Mouse (Mus musculus) A20 (cell line): ENCODE data around the gene Dlgap4.
"Not testable (repeated sequence)": the region's sequence is repeated elsewhere in the genome, so short reads cannot be mapped to it uniquely, and the experiment has no call there.

ENCODE experiments used
- DNase-seq: peaks from one replicate; pipeline ENCODE4 v3.0.0-alpha.2; 2011; ENCODE audit warnings: low read depth, low spot score

Gene Dlgap4

DNA sequence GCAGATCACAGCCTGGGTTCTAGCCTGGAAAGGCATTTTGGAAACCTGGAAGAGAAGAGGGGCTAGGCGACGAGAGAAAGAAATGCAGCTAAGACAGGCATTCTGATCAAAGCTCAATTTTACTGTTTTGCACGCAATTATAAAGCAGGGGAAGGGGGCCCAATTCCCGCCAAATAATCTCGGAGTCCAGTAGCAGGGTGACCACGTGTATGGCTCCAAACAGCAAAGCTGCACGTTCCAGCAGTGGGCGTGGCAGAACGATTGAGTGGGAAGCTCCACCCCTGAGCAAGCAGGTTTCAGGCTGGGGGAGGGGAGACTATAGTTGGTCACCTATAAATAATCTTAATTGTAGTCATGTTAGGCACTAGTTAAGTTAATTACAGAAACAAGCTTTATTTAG is 188.6 kb downstream of the Dlgap4 start:
- not testable (repeated sequence) for DNase-seq

DNA sequence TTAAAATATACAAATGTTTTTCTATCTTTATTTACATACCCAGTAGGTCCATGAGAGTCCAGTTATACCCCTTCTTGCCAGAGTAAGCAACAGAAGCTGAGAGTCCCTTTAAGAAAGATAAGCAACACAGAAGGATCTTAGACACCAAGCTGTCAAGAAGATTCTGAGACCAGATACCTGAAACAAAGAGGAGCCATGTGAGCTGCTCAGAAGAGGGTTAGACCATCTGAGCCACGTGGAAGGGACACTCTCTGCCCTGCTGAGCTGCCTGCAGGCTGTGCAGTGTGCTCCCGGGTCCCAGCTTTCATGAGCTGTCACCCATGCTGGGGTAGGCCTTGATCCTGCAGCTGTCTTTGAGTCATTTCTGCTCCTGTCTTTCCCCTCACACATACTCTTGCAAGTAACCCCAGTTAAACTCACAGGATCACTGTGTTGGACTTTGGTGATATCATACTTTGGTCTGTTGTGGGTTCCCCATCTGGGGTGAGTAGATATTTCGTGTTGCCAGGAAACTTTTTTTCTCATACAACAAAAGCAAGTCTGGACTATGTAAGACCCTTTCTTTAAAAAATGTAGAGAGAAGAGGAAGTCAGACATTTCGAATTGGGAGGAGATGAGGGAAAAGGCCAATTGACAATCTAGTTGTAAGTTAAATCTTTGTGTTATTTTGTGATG is 190.3 kb downstream of the Dlgap4 start:
- DNase-seq = no peak

DNA sequence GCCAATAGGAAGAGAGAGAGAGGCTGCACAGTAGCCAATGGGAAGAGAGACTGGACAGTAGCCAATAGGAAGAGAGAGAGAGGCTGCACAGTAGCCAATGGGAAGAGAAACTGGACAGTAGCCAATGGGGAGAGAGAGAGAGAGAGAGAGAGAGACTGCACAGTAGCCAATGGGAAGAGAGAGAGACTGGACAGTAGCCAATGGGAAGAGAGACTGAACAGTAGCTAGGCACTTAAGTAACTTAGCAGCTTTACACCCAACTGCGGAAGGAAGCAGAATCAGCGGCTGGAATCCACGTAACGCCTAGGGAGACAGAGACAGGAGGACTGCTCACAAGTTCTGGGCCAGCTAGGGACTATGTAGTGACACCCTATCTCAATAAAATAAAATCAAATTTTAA is 191.1 kb downstream of the Dlgap4 start:
- no peak for DNase-seq

DNA sequence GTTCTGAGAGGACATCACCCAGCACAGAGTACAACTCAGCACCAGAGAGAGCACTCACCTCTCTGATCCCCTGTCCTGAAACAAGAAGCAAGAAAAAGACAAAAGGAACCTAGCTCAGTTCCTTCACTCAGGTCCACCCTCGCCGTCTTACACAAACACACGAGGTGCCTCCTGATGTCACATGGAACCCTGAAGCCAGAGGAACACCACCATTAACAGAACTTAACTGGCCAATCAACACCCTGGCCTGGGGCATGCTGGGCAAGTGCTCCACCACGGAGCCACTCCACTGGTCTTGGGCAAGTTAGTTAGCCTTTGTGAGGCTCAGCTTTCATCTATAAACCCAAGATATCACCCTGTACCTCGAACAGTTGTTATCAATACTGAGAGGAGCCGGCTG is 193.4 kb downstream of the Dlgap4 start:
- DNase-seq = no peak

DNA sequence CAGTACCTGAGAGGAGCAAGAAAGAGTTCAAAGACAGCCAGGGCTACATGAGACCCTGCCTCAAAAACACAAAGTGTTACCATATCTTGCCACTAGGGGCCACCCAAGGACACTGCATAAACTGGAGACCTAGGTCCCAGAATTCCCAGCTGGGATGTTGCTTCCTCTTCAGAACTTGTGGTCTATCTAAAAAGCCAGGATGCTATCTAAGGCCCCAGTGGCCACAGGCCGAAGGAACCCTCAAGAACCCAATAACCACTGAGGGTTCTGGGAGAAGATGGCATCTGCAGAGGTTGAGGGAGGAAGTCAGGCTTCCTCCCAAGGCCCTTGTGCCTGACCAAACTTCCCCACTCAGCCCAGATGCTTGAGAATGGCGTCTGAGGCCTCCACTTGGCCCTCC is 196.1 kb downstream of the Dlgap4 start:
- peak; percentile 48 for DNase-seq

DNA sequence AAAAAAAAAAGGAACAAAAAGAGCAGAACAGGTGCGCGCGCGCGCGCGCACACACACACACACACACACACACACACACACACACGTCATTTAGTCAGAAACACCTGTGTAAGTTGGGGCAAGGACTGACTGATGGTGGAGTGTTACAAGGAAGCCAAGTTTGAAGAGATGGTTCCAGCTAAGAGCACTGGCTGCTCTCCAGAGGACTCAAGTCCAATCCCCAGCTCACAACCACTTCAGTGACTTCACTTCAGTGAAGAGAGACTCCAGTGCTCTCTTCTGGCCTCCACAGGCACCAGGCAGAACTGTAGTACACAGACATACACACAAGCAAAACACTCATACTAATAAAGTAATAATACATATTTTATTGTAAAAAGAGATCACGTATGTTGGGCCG is 197.2 kb downstream of the Dlgap4 start:
- DNase-seq = peak; percentile 40

DNA sequence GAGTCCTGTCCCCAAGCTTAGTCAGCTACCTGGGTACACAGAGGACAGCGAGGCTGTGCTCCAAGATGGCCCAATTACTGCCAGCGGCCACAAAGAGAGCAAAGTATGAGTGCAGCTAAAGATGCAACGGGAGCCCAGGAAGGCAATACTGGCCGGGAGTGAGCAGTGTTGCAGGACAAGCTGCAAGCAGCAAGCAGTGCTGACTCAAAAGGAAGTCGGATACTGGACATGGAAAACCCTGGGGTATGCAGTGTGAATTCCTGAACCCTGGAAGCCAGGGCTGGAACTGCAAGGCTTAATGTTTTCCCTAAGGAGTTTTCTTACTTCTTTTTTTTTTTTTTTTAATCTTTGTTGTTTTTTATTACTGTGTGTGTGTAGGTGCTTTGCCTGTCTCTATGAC is 198.1 kb downstream of the Dlgap4 start:
- no peak for DNase-seq
